Mouse (Mus musculus): Measurements from ENCODE around the gene Rnf180.

- no peak for TF ChIP-seq POLR2A (IDR thresholded peaks at IDR 0.05; ENCODE audit: low read depth, low read length)
- TF ChIP-seq CTCF (IDR thresholded peaks at IDR 0.05; ENCODE audit: extremely low read depth, insufficient read depth, insufficient read length, insufficient replicate concordance), result no peak
These were observed 591 bp downstream of the Rnf180 start for GRCm38 (mm10) chr13:105293781-105294667.

All from spleen, adult 2 months (tissue).